Mouse (Mus musculus) R1 (cell line): ENCODE data around the gene Plcl2.

Experiments
- DNase-seq: peaks from one replicate; pipeline ENCODE4 v3.0.0-alpha.2; 2018; ENCODE audit warnings: low read depth, low spot score

Gene Plcl2

DNA sequence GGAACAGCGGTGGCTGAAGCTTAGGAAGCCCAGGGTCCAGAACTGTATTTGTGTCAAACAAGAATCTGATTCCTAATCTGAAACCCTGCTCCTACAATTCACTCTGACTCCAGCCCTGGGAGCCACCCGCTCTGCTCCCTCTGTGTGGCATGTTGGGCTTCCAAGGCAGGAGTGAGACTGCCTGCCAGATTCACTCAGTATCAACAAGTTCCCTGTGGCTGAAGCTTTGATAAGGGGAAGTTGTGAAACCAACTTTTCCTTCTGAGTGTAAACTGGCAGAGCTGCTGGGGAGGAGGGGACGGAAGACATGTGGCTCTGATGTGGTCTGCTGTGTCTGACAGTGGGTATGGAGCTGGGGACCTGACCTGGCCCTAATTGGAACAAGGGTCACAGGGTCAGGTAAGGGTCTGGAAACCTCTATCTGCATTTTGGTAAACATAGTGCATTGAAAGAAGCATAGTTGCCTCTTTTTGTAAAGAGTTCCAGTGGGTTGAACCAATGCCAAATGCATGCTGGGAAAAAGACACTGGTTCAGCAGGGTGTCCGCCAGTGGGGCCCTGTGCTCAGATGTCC, 226.3 kb downstream of the Plcl2 start:
- DNase-seq = no peak

DNA sequence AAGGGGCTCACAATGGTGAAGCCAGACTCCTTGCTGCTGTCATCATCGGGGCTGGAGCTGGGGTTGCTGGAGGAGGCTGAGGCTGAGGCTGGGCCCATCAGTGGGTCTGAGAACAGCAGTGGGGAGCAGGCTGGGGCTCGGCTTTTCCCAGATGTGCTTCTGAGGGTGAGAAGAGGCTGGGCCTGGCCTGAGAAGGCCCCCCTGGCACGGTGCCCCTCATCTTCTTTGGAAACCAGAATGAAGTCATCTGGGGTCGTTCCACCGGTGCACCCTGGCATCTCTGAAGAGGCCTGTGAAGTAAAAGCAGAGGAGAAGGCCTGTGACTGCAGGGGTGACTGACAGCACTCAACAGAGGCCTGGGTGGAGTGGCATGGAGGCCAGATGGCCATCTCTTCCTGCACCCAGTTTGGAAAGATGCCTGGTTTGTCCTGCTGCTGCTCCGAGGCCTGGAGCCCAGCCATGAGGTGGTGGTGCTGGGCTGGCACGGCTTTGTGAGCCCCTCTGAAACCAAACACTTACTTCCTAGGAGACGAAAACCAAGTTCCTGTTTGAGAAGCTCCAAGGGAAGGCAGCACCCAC, 226.8 kb downstream of the Plcl2 start:
- no peak for DNase-seq

DNA sequence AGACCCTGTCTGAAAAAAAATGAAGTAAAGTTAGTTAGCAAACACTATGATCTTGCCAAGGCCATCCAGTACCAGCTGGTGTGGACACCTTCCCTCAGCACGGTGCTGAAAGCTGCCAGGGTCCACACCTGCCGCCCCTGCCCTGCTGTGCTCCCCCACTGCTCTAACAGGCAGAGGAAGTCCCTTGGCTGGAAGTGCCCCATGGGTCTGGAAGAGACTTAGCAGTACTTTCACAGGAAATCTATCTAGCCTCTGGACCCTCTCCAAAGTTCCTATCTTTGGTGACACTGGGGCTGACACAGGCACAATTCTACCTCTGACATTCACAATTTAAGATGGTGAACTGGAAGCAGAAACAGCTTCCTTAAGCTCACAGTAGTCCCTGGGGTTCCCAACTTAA, 227.9 kb downstream of the Plcl2 start:
- no peak for DNase-seq
